Mouse (Mus musculus) cerebellum, adult (tissue): ENCODE data around the gene Prpf19.

Experiments used
- ATAC-seq: cut with Nextera tagmentation; 2 replicates; pipeline ENCODE4 v1.9.2; 2017; ENCODE audit warnings: mild to moderate bottlenecking, moderate library complexity, mixed read lengths; ENCODE audit not compliant: insufficient number of reproducible peaks, low FRiP score, low TSS enrichment

The Prpf19 gene

GRCm38 (mm10) chr19:10926666-10927065 lies 31.6 kb downstream of the Prpf19 start:
- ATAC-seq, result no peak

GRCm38 (mm10) chr19:10930641-10931040 lies 35.6 kb downstream of the Prpf19 start:
- no peak for ATAC-seq

GRCm38 (mm10) chr19:10935029-10935428 lies 40.0 kb downstream of the Prpf19 start:
- no peak for ATAC-seq

- ATAC-seq, result no peak
Measured at GRCm38 (mm10) chr19:10936077-10936476, 41.0 kb downstream of the Prpf19 start.

DNA sequence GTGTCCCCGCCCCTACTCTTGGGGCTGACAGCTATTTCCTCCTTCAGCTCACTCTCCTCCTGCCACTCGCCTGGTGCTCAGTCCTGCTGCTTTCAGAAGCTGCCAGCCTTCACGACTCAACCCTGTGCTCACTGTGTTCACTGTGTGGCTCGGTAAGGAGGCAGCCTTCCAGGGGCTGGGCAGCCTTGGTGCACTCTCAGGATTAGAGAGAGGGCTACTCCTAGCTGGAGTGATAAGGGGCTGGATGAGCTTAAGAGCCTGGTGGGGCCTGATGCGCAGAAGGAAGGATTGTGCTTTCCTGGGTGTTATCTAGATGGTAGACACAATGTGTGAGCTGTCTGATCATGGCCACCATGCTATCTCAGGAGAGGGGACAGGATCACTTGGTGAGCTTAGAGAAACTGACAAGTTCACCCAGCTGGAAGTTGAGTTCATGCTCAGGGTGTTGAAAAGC lies 42.1 kb downstream of the Prpf19 start, which contains the start of gene Ptgdr2:
Ptgdr2 (plus strand) TSS at position 51 of the 454 bp plus-strand sequence.
- no peak for ATAC-seq

DNA sequence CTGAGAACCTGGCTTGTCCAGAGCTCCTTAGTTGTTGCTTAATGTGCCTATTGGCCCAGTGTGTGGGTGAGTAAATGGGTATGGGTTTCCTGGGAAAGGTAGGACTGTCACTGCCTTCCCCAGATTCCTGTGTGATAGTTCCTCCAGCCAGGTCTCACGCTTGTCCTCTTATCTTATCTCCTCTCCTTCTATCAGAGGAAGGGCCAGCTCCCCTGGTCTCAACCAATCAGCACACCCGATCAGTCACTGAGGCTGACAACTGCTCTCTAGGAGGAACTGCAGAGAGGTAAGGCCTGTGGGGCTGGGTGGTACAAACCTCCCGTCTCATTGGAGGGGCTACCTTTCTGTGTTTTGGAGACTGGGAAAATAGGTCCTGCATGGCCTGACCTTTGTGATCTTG lies 43.7 kb downstream of the Prpf19 start:
- no peak for ATAC-seq

GRCm38 (mm10) chr19:10940097-10940800 lies 45.2 kb downstream of the Prpf19 start:
- ATAC-seq, result peak; percentile 86; the same call in 1 of the 2 replicates

DNA sequence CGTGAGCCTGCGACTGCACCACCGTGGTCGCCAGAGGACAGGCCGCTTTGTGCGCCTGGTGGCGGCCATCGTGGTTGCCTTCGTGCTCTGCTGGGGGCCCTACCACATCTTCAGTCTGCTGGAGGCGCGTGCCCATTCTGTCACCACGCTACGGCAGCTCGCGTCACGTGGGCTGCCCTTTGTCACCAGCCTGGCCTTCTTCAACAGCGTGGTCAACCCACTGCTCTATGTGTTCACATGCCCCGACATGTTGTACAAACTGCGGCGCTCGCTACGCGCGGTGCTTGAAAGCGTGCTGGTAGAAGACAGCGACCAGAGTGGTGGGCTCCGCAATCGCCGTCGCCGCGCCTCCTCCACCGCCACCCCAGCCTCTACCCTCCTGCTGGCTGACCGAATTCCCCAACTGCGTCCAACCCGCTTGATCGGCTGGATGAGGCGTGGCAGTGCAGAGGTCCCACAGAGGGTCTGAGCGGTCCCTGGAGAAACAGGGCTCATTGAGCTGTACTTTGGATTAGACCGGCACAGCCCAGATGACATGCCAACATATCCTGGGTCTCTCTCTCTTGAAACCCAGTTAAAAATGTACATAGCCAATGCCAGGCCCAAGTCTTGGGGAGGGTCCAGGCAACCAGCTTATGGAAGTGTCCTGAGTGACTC lies 45.9 kb downstream of the Prpf19 start:
- peak; percentile 26; the same call in 1 of the 2 replicates for ATAC-seq

GRCm38 (mm10) chr19:10943955-10944354 lies 48.9 kb downstream of the Prpf19 start:
- ATAC-seq, result no peak

DNA sequence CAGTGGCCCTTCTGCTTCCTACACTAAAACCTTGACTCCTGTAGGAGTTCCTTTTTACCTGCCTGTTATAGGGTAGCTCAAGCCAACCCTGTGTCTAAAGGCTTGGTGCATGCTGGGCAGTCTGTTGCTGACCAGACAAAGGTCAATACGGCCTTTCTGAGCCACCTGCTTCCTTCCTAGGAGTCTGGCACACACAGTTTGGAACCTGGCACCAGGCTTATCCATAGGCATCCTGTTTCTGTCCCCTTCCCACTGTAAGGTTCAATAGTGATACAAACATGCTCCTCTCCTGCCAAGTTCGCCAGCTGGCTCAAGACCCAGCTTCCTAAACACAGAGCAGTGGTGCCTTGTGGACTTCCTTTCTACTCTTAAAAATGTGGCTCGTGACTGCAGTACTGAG lies 51.5 kb downstream of the Prpf19 start:
- no peak for ATAC-seq

GRCm38 (mm10) chr19:10947219-10947618 lies 52.2 kb downstream of the Prpf19 start:
- no peak for ATAC-seq

- no peak for ATAC-seq
Measured at GRCm38 (mm10) chr19:10948416-10948815, 53.4 kb downstream of the Prpf19 start.

DNA sequence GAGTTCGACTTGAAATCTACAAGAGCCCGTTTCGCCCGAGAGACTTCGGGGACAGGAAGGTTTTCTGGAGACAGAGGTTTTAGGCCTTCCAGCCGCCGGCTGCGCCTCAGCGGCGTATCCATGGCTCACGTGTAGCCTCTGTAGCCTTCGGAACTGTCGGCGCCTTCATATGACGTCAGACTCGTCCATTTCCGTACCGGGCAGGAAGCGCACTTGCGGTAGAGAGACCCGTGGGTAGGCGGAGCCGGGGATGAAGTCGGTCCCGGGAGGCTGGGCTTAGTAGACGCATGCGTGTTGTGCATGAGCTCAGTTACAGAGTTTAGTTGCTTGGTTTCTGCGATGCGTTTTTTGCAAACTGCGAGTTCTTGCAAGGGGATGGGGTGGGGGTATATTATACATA lies 54.1 kb downstream of the Prpf19 start, which contains the start of gene Ccdc86:
Ccdc86 (minus strand) TSS at position 155 of the 400 bp plus-strand sequence.
- peak; percentile 98 for ATAC-seq

- ATAC-seq, result no peak
Measured at GRCm38 (mm10) chr19:10949558-10949957, 54.5 kb downstream of the Prpf19 start.

- no peak for ATAC-seq
Measured at GRCm38 (mm10) chr19:10952021-10952939, 57.2 kb downstream of the Prpf19 start.
